Mouse (Mus musculus) myocyte (in vitro differentiated cells): ENCODE results near the gene Gpr152.

Source experiments
- CEBPB ChIP-seq: IDR thresholded peaks from 2 replicates; pipeline ENCODE4 v1.6.1; 2011; ENCODE audit warnings: mild to moderate bottlenecking, moderate library complexity; ENCODE audit not compliant: poor library complexity, insufficient read depth, severe bottlenecking
- E2F4 ChIP-seq: IDR thresholded peaks from one replicate; pipeline ENCODE4 v1.6.1; 2011; ENCODE audit warnings: mild to moderate bottlenecking, control low read depth, moderate library complexity; ENCODE audit not compliant: insufficient read depth
- MAX ChIP-seq: IDR thresholded peaks from one replicate; pipeline ENCODE4 v1.6.1; 2011; ENCODE audit warnings: low read depth, mild to moderate bottlenecking, control low read depth
- MYOD1 ChIP-seq, 3 experiments: IDR thresholded peaks; one replicate each; pipeline ENCODE4 v1.6.1; 2011; ENCODE audit warnings: control low read depth in 2 of 3, low read depth in 2 of 3, mild to moderate bottlenecking in 2 of 3, moderate library complexity in 1 of 3; ENCODE audit not compliant: insufficient read length in 2 of 3, control insufficient read depth in 1 of 3
- POLR2A ChIP-seq: IDR thresholded peaks from one replicate; pipeline ENCODE4 v1.6.1; 2011; ENCODE audit warnings: low read depth, mild to moderate bottlenecking, control low read depth, moderate library complexity; ENCODE audit not compliant: insufficient read length
- TCF12 ChIP-seq: IDR thresholded peaks from one replicate; pipeline ENCODE4 v1.6.1; 2011; ENCODE audit warnings: mild to moderate bottlenecking, control low read depth; ENCODE audit not compliant: poor library complexity, insufficient read depth, severe bottlenecking
- USF1 ChIP-seq: IDR thresholded peaks from one replicate; pipeline ENCODE4 v1.6.1; 2011; ENCODE audit warnings: low read depth, mild to moderate bottlenecking, control low read depth, moderate library complexity

DNA sequence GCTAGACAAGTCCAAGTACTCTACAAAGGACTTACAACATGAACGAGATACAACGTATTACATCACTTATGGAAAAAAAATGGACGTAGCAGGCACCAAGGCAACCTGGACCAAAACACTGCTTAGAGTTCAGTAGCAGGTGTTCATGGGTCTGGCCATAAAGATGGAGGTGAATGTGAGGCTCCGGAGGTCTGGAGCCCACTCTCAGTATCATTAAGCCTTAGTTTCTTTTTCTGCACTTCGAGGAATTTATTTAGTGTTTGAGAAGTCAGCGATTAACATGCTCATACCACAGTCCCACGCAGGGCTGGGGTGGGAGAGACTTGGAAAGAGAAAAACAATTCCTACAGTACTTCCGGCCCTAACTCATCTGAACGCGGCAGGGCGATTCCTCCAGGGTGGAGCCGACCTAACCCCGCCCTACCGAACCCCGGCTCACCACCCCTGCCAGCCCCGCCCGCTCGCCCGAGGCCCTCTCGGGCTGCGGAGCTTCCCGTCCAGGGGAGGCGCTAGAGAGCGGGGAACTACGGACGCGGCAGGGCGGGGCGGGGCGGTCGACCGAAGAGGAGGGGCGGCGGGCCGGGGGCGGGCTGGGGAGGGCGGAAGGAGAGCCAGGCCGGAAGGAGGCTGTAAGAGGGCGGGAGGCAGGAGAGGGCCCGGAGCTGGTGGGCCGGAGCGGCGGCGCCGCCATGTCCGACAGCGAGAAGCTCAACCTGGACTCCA, 52.1 kb downstream of the Gpr152 start, which contains the start of gene Ppp1ca:
- no peak for TF ChIP-seq CEBPB
- peak in 1 of 3 experiments; percentile 7 for TF ChIP-seq MYOD1 (IDR thresholded peaks at IDR 0.05; ENCODE audit: control insufficient read depth in 1 of 3, insufficient read length in 2 of 3, low read depth in 2 of 3)
- peak; percentile 90 for TF ChIP-seq POLR2A
- TF ChIP-seq E2F4 = no peak
- no peak for TF ChIP-seq TCF12
- no peak for TF ChIP-seq MAX
- no peak for TF ChIP-seq USF1
